Mouse (Mus musculus): ENCODE results near the gene Myt1l.

The Myt1l gene

GRCm38 (mm10) chr12:29657061-29657460 is 128.9 kb downstream of the Myt1l start:
- DNase-seq (ENCODE audit: low spot score) = no peak

- no peak for DNase-seq (ENCODE audit: low spot score)
These were observed 129.7 kb downstream of the Myt1l start for GRCm38 (mm10) chr12:29657870-29658269.

- DNase-seq (ENCODE audit: low spot score) = no peak
These were observed 143.8 kb downstream of the Myt1l start for GRCm38 (mm10) chr12:29671984-29672383.

- peak; percentile 82 for DNase-seq (ENCODE audit: low spot score)
These were observed 147.6 kb downstream of the Myt1l start for GRCm38 (mm10) chr12:29675594-29676362.

GRCm38 (mm10) chr12:29682384-29682783 is 154.2 kb downstream of the Myt1l start:
- no peak for DNase-seq (ENCODE audit: low spot score)

- DNase-seq (ENCODE audit: low spot score) = no peak
These were observed 154.8 kb downstream of the Myt1l start for GRCm38 (mm10) chr12:29682946-29683345.

GRCm38 (mm10) chr12:29686241-29686640 is 158.1 kb downstream of the Myt1l start:
- no peak for DNase-seq (ENCODE audit: low spot score)

- DNase-seq (ENCODE audit: low spot score) = no peak
These were observed 163.4 kb downstream of the Myt1l start for GRCm38 (mm10) chr12:29691566-29691965.

GRCm38 (mm10) chr12:29695194-29695593 is 167.0 kb downstream of the Myt1l start:
- DNase-seq (ENCODE audit: low spot score) = no peak

GRCm38 (mm10) chr12:29697526-29698500 is 169.6 kb downstream of the Myt1l start:
- DNase-seq (ENCODE audit: low spot score) = peak; percentile 55

GRCm38 (mm10) chr12:29698541-29698940 is 170.4 kb downstream of the Myt1l start:
- no peak for DNase-seq (ENCODE audit: low spot score)

- DNase-seq (ENCODE audit: low spot score) = no peak
These were observed 170.8 kb downstream of the Myt1l start for GRCm38 (mm10) chr12:29698976-29699375.

GRCm38 (mm10) chr12:29699386-29699785 is 171.2 kb downstream of the Myt1l start:
- DNase-seq (ENCODE audit: low spot score) = no peak

- DNase-seq (ENCODE audit: low spot score) = no peak
These were observed 171.8 kb downstream of the Myt1l start for GRCm38 (mm10) chr12:29700026-29700425.

GRCm38 (mm10) chr12:29701076-29701475 is 172.9 kb downstream of the Myt1l start:
- DNase-seq (ENCODE audit: low spot score) = no peak

- peak; percentile 54 for DNase-seq (ENCODE audit: low spot score)
These were observed 173.6 kb downstream of the Myt1l start for GRCm38 (mm10) chr12:29701731-29702316.

GRCm38 (mm10) chr12:29702626-29703025 is 174.4 kb downstream of the Myt1l start:
- DNase-seq (ENCODE audit: low spot score) = no peak

- DNase-seq (ENCODE audit: low spot score) = no peak
These were observed 175.4 kb downstream of the Myt1l start for GRCm38 (mm10) chr12:29703541-29703940.

- no peak for DNase-seq (ENCODE audit: low spot score)
These were observed 178.9 kb downstream of the Myt1l start for GRCm38 (mm10) chr12:29707094-29707493.

GRCm38 (mm10) chr12:29708166-29708565 is 180.0 kb downstream of the Myt1l start:
- DNase-seq (ENCODE audit: low spot score) = no peak

GRCm38 (mm10) chr12:29712795-29713721 is 184.9 kb downstream of the Myt1l start:
- no peak for DNase-seq (ENCODE audit: low spot score)

Measured in embryo, embryonic 10 days (tissue).